Mouse (Mus musculus): ENCODE measurements around the gene Etnk1. TPM values are rescaled to one million over a fixed set of nuclear protein-coding genes. Genes with fewer than 3 reads are reported as not detected.
"Not testable (repeated sequence)": the region's sequence is repeated elsewhere in the genome, so short reads cannot be mapped to it uniquely, and the experiment has no call there.

Gene Etnk1
- polyA plus RNA-seq, 1 experiment from 2014 or later, result 13.4 TPM

DNA sequence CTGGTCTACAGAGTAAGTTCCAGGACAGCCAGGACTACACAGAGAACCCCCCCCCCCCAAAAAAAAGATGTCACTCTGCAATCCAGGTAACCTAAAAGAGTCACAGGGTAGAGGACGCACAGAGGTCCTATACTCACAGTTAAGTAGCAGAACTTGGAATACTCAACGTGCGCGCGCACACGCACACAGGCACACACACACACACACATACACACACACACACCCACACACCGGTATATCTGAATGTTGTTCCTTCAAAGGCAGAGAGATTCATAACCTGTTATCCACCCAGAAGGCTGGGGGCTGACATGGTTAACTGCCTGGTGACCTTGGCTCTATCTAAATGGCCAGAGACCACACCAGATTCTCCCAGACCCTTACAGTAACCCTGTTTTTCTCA lies 30.3 kb upstream of the Etnk1 start:
- H3K4me3 ChIP-seq (ENCODE audit: low read length), result no peak overlapping the region
- H3K4me1 ChIP-seq (ENCODE audit: control insufficient read depth, insufficient read depth, low read length), result no peaks in the 10 kb centered on the region
- H3K9me3 ChIP-seq (replicated peaks; ENCODE audit: control insufficient read depth, low read length), result no peaks in the 10 kb centered on the region
- H3K27ac ChIP-seq (ENCODE audit: low read length), result no peak overlapping the region
- 95% methylated on average over 7 of the region's 7 CpGs for WGBS
- no peaks in the 10 kb centered on the region for H3K36me3 ChIP-seq (ENCODE audit: control insufficient read depth, insufficient read depth)
- H3K4me2 ChIP-seq (ENCODE audit: low read depth, low read length), result no peak overlapping the region
- no peak for ATAC-seq (replicated peaks; ENCODE audit: extremely low read depth, insufficient read depth, low FRiP score)
- no peaks in the 10 kb centered on the region for H3K27me3 ChIP-seq (ENCODE audit: control insufficient read depth, insufficient read depth, low read length)
- H3K9ac ChIP-seq (ENCODE audit: low read length), result no peak overlapping the region

- no peak overlapping the region for H3K27ac ChIP-seq (ENCODE audit: low read length)
- no peak overlapping the region for H3K4me3 ChIP-seq (ENCODE audit: low read length)
- H3K9ac ChIP-seq (ENCODE audit: low read length), result no peak overlapping the region
- H3K27me3 ChIP-seq (ENCODE audit: control insufficient read depth, insufficient read depth, low read length), result no peaks in the 10 kb centered on the region
- no peak overlapping the region for H3K4me2 ChIP-seq (ENCODE audit: low read depth, low read length)
- no peaks in the 10 kb centered on the region for H3K4me1 ChIP-seq (ENCODE audit: control insufficient read depth, insufficient read depth, low read length)
- no peak for ATAC-seq (replicated peaks; ENCODE audit: extremely low read depth, insufficient read depth, low FRiP score)
- no peaks in the 10 kb centered on the region for H3K9me3 ChIP-seq (replicated peaks; ENCODE audit: control insufficient read depth, low read length)
- no peaks in the 10 kb centered on the region for H3K36me3 ChIP-seq (ENCODE audit: control insufficient read depth, insufficient read depth)
- 49% methylated on average over 5 of the region's 5 CpGs for WGBS
These were observed 29.7 kb upstream of the Etnk1 start for GRCm38 (mm10) chr6:143137341-143137740.

DNA sequence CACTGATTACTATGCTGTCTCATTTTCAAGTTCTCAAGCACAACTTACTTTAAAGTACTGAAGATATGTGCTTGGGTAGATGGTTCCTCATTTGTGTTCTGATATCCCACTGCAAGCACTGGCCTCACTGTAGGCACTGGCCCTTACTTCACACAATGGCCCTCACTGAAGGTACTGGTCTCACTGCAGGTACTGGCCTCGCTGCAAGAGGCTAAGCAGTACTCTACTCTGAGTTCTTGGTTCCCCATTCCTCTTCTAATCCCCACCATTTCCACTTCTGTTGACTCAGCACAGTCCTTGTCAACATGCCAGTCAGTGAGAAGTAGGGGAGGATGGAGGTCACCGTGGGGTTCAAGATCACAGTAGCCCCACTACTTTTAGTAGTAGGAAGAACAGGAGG lies 27.6 kb upstream of the Etnk1 start:
- no peaks in the 10 kb centered on the region for H3K36me3 ChIP-seq (ENCODE audit: control insufficient read depth, insufficient read depth)
- no peaks in the 10 kb centered on the region for H3K27me3 ChIP-seq (ENCODE audit: control insufficient read depth, insufficient read depth, low read length)
- WGBS, result 69% methylated on average over 2 of the region's 2 CpGs
- ATAC-seq (replicated peaks; ENCODE audit: extremely low read depth, insufficient read depth, low FRiP score), result no peak
- no peaks in the 10 kb centered on the region for H3K9me3 ChIP-seq (replicated peaks; ENCODE audit: control insufficient read depth, low read length)
- H3K4me2 ChIP-seq (ENCODE audit: low read depth, low read length), result no peak overlapping the region
- H3K27ac ChIP-seq (ENCODE audit: low read length), result no peak overlapping the region
- no peak overlapping the region for H3K4me3 ChIP-seq (ENCODE audit: low read length)
- no peaks in the 10 kb centered on the region for H3K4me1 ChIP-seq (ENCODE audit: control insufficient read depth, insufficient read depth, low read length)
- no peak overlapping the region for H3K9ac ChIP-seq (ENCODE audit: low read length)

DNA sequence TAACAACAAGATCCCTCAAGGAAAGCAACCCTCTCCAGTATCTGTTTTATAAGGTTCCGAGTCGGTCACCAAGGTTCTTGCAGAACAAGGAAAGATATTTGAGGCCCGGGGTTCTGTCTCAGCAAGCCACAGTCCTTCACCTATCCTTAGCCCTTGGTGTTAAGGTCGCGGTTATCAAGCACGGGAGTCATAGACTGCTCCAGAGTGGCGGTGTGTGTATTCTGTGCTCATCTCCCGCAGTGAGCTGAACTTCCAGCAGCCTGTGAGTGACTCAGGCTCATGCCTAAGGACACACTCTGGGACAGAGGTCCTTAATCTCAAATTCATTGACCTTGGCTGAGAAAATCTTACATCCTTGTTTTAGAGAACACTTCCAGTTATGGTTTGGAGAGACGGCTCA lies 26.1 kb upstream of the Etnk1 start:
- no peak overlapping the region for H3K9ac ChIP-seq (ENCODE audit: low read length)
- 78% methylated on average over 9 of the region's 9 CpGs for WGBS

GRCm38 (mm10) chr6:143141624-143142592 lies 25.1 kb upstream of the Etnk1 start:
- not testable (repeated sequence) for ATAC-seq (replicated peaks; ENCODE audit: extremely low read depth, insufficient read depth, low FRiP score); H3K27ac ChIP-seq (ENCODE audit: low read length); H3K4me3 ChIP-seq (ENCODE audit: low read length); H3K4me2 ChIP-seq (ENCODE audit: low read depth, low read length); H3K36me3 ChIP-seq (ENCODE audit: control insufficient read depth, insufficient read depth); H3K4me1 ChIP-seq (ENCODE audit: control insufficient read depth, insufficient read depth, low read length); H3K27me3 ChIP-seq (ENCODE audit: control insufficient read depth, insufficient read depth, low read length); H3K9me3 ChIP-seq (replicated peaks; ENCODE audit: control insufficient read depth, low read length); H3K9ac ChIP-seq (ENCODE audit: low read length)
- 82% methylated on average over 9 of the region's 10 CpGs for WGBS

More for the DNA sequence above, 26.1 kb upstream of the Etnk1 start:
- Histone ChIP-seq H3K4me3 (ENCODE audit: low read length) (no peak overlapping the region), H3K9me3 (replicated peaks; ENCODE audit: control insufficient read depth, low read length) (no peaks in the 10 kb centered on the region), H3K27me3 (ENCODE audit: control insufficient read depth, insufficient read depth, low read length) (no peaks in the 10 kb centered on the region), H3K4me1 (ENCODE audit: control insufficient read depth, insufficient read depth, low read length) (no peaks in the 10 kb centered on the region), H3K36me3 (ENCODE audit: control insufficient read depth, insufficient read depth) (no peaks in the 10 kb centered on the region), H3K4me2 (ENCODE audit: low read depth, low read length) (no peak overlapping the region), H3K27ac (ENCODE audit: low read length) (no peak overlapping the region)
- no peak for ATAC-seq (replicated peaks; ENCODE audit: extremely low read depth, insufficient read depth, low FRiP score)

DNA sequence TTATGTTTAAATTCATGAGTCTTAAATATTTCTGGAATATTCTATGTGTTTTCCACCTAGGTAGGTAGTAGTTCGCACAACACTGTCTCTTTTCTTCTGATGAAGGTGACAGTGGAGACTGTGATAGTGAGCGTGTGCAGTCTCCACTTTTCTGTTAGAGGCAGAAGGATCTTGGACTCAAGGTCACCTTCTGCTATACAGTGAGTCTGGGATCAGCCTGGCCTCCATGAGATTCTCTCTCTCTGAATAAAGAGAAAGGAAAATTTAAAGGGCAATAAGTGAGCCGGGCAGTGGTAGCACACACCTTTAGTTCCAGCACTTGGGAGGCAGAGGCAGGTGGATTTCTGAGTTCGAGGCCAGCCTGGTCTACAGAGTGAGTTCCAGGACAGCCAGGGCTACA lies 24.2 kb upstream of the Etnk1 start:
- ATAC-seq (replicated peaks; ENCODE audit: extremely low read depth, insufficient read depth, low FRiP score), result no peak
- no peak overlapping the region for H3K4me3 ChIP-seq (ENCODE audit: low read length)
- peaks cover 4% of the 10 kb centered on the region; the same call in 1 of the 2 replicates for H3K9me3 ChIP-seq (replicated peaks; ENCODE audit: control insufficient read depth, low read length)
- 86% methylated on average over 4 of the region's 4 CpGs for WGBS
- H3K4me1 ChIP-seq (ENCODE audit: control insufficient read depth, insufficient read depth, low read length), result no peaks in the 10 kb centered on the region
- no peak overlapping the region for H3K27ac ChIP-seq (ENCODE audit: low read length)
- no peak overlapping the region for H3K4me2 ChIP-seq (ENCODE audit: low read depth, low read length)
- H3K27me3 ChIP-seq (ENCODE audit: control insufficient read depth, insufficient read depth, low read length), result no peaks in the 10 kb centered on the region
- H3K36me3 ChIP-seq (ENCODE audit: control insufficient read depth, insufficient read depth), result no peaks in the 10 kb centered on the region
- H3K9ac ChIP-seq (ENCODE audit: low read length), result no peak overlapping the region

GRCm38 (mm10) chr6:143143321-143143720 lies 23.7 kb upstream of the Etnk1 start:
- no peaks in the 10 kb centered on the region for H3K4me1 ChIP-seq (ENCODE audit: control insufficient read depth, insufficient read depth, low read length)
- H3K4me2 ChIP-seq (ENCODE audit: low read depth, low read length), result peak overlapping the region; percentile 71
- no peak overlapping the region for H3K9ac ChIP-seq (ENCODE audit: low read length)
- peaks cover 4% of the 10 kb centered on the region; the same call in 1 of the 2 replicates for H3K9me3 ChIP-seq (replicated peaks; ENCODE audit: control insufficient read depth, low read length)
- H3K4me3 ChIP-seq (ENCODE audit: low read length), result no peak overlapping the region
- 78% methylated on average over 9 of the region's 9 CpGs for WGBS
- no peaks in the 10 kb centered on the region for H3K27me3 ChIP-seq (ENCODE audit: control insufficient read depth, insufficient read depth, low read length)
- no peaks in the 10 kb centered on the region for H3K36me3 ChIP-seq (ENCODE audit: control insufficient read depth, insufficient read depth)
- ATAC-seq (replicated peaks; ENCODE audit: extremely low read depth, insufficient read depth, low FRiP score), result no peak
- no peak overlapping the region for H3K27ac ChIP-seq (ENCODE audit: low read length)

GRCm38 (mm10) chr6:143143775-143144273 lies 23.2 kb upstream of the Etnk1 start:
- peak overlapping the region; percentile 71 for H3K4me2 ChIP-seq (ENCODE audit: low read depth, low read length)
- peak overlapping the region; percentile 44 for H3K4me3 ChIP-seq (ENCODE audit: low read length)
- WGBS, result 13% methylated on average over 19 of the region's 19 CpGs
- ATAC-seq (replicated peaks; ENCODE audit: extremely low read depth, insufficient read depth, low FRiP score), result no peak
- peak overlapping the region; percentile 47; the same call in 1 of the 2 replicates for H3K9ac ChIP-seq (ENCODE audit: low read length)
- no peak overlapping the region for H3K27ac ChIP-seq (ENCODE audit: low read length)
- 0 out of 2 replicates have a peak, but pooled peaks cover under 1% of the 10 kb centered on the region for H3K4me1 ChIP-seq (ENCODE audit: control insufficient read depth, insufficient read depth, low read length)
- no peaks in the 10 kb centered on the region for H3K27me3 ChIP-seq (ENCODE audit: control insufficient read depth, insufficient read depth, low read length)
- H3K9me3 ChIP-seq (replicated peaks; ENCODE audit: control insufficient read depth, low read length), result peaks cover 4% of the 10 kb centered on the region; the same call in 1 of the 2 replicates
- no peaks in the 10 kb centered on the region for H3K36me3 ChIP-seq (ENCODE audit: control insufficient read depth, insufficient read depth)

- no peak for ATAC-seq (replicated peaks; ENCODE audit: extremely low read depth, insufficient read depth, low FRiP score)
- Histone ChIP-seq H3K27ac (ENCODE audit: low read length) (no peak overlapping the region), H3K36me3 (ENCODE audit: control insufficient read depth, insufficient read depth) (no peaks in the 10 kb centered on the region), H3K4me1 (ENCODE audit: control insufficient read depth, insufficient read depth, low read length) (0 out of 2 replicates have a peak, but pooled peaks cover 2% of the 10 kb centered on the region), H3K4me2 (ENCODE audit: low read depth, low read length) (no peak overlapping the region), H3K9me3 (replicated peaks; ENCODE audit: control insufficient read depth, low read length) (peaks cover 4% of the 10 kb centered on the region; the same call in 1 of the 2 replicates), H3K9ac (ENCODE audit: low read length) (no peak overlapping the region), H3K4me3 (ENCODE audit: low read length) (no peak overlapping the region), H3K27me3 (ENCODE audit: control insufficient read depth, insufficient read depth, low read length) (no peaks in the 10 kb centered on the region)
- 81% methylated on average over 2 of the region's 2 CpGs for WGBS
These were observed 22.5 kb upstream of the Etnk1 start for GRCm38 (mm10) chr6:143144556-143144955.
